Mouse (Mus musculus) midbrain, embryonic 14.5 days (tissue): Measurements from ENCODE around the gene Pak6. TPM values are rescaled to one million over a fixed set of nuclear protein-coding genes. Genes with fewer than 3 reads are reported as not detected.
A peak's percentile ranks its signal among the peaks of the same experiment; 100 is the strongest.

ENCODE experiments used
- ATAC-seq: fragments of 200-750 bp; cut with Nextera tagmentation; 2 replicates; pipeline ENCODE4 v1.8.0; 2017; ENCODE audit warnings: moderate number of reproducible peaks, moderate library complexity; ENCODE audit not compliant: low FRiP score, low TSS enrichment
- DNase-seq: peaks from one replicate; pipeline ENCODE4 v3.0.0-alpha.2; 2015
- H3K27ac ChIP-seq: fragments of 300-500 bp; sonication (generic); replicated peaks from 2 replicates; pipeline ENCODE4 v1.5.1; 2014; ENCODE audit warnings: mild to moderate bottlenecking, low read depth, low read length, moderate library complexity
- H3K27me3 ChIP-seq: fragments of 300-500 bp; sonication (generic); 2 replicates; pipeline ENCODE4 v1.6.1; 2014; ENCODE audit warnings: low read length, control low read depth, mixed read lengths; ENCODE audit not compliant: control insufficient read depth, insufficient read depth
- H3K36me3 ChIP-seq: fragments of 300-500 bp; sonication (generic); 2 replicates; pipeline ENCODE4 v1.6.1; 2014; ENCODE audit warnings: low read length, control low read depth; ENCODE audit not compliant: control insufficient read depth, insufficient read depth
- H3K4me1 ChIP-seq: fragments of 300-500 bp; sonication (generic); 2 replicates; pipeline ENCODE4 v1.6.1; 2014; ENCODE audit warnings: mild to moderate bottlenecking, antibody characterized with exemption, low read length, control low read depth; ENCODE audit not compliant: control insufficient read depth, insufficient read depth
- H3K4me2 ChIP-seq: fragments of 300-500 bp; sonication (generic); 2 replicates; pipeline ENCODE4 v1.6.1; 2014; ENCODE audit warnings: mild to moderate bottlenecking, low read length, moderate library complexity
- H3K4me3 ChIP-seq: fragments of 300-500 bp; sonication (generic); replicated peaks from 2 replicates; pipeline ENCODE4 v1.5.1; 2014; ENCODE audit warnings: low read depth, low read length
- H3K9ac ChIP-seq: fragments of 300-500 bp; sonication (generic); replicated peaks from 2 replicates; pipeline ENCODE4 v1.6.1; 2014; ENCODE audit warnings: mild to moderate bottlenecking, low read length, moderate library complexity
- H3K9me3 ChIP-seq: fragments of 300-500 bp; sonication (generic); 2 replicates; pipeline ENCODE4 v1.6.1; 2016; ENCODE audit warnings: low read length, control low read depth, mixed read lengths; ENCODE audit not compliant: control insufficient read depth
- WGBS: fragments of 180-500 bp; shearing (Covaris S2); extraction: QIAGEN DNeasy Blood & Tissue Kit; methylation state at CpG from one replicate; pipeline ENCODE4 v1.1.7; 2014; 5-methylcytosine and 5-hydroxymethylcytosine counted together
- polyA plus RNA-seq: library from polyadenylated mRNA; unstranded; fragments of >200 nt; fragmentation: Nextera tagmentation; extraction: Ambion mirVana; gene quantifications from 2 replicates; pipeline ENCODE4 v1.2.1, GENCODE M21; 2014

Gene Pak6
- polyA plus RNA-seq, 1 experiment from 2014 or later: 32.4 TPM

GRCm38 (mm10) chr2:118697311-118697877 lies 34.3 kb downstream of the Pak6 start:
- H3K36me3 ChIP-seq: no peaks in the 10 kb centered on the region
- H3K27ac ChIP-seq: no peak overlapping the region
- ATAC-seq (no peak), DNase-seq (no peak)
- no peaks in the 10 kb centered on the region for H3K9me3 ChIP-seq
- 0 out of 2 replicates have a peak, but pooled peaks cover 9% of the 10 kb centered on the region for H3K4me1 ChIP-seq
- H3K4me2 ChIP-seq: no peak overlapping the region
- no peak overlapping the region for H3K4me3 ChIP-seq
- peaks cover 46% of the 10 kb centered on the region for H3K27me3 ChIP-seq
- WGBS: 41% methylated on average over 5 of the region's 5 CpGs
- no peak overlapping the region for H3K9ac ChIP-seq

- ATAC-seq (no peak), DNase-seq (no peak)
- H3K4me1 ChIP-seq: peaks cover 15% of the 10 kb centered on the region; the same call in 1 of the 2 replicates
- H3K27ac ChIP-seq: no peak overlapping the region
- no peaks in the 10 kb centered on the region for H3K36me3 ChIP-seq
- WGBS: 53% methylated on average over 7 of the region's 7 CpGs
- no peak overlapping the region for H3K4me2 ChIP-seq
- peaks cover 51% of the 10 kb centered on the region for H3K27me3 ChIP-seq
- no peak overlapping the region for H3K9ac ChIP-seq
- no peak overlapping the region for H3K4me3 ChIP-seq
- H3K9me3 ChIP-seq: no peaks in the 10 kb centered on the region
These were observed 34.9 kb downstream of the Pak6 start for GRCm38 (mm10) chr2:118697955-118698354.

GRCm38 (mm10) chr2:118700179-118701062 lies 37.3 kb downstream of the Pak6 start:
- Histone ChIP-seq H3K4me2 (peak overlapping the region; percentile 43), H3K9ac (no peak overlapping the region), H3K9me3 (no peaks in the 10 kb centered on the region), H3K4me1 (peaks cover 30% of the 10 kb centered on the region), H3K4me3 (peak overlapping the region; percentile 20), H3K27ac (no peak overlapping the region), H3K27me3 (peaks cover 76% of the 10 kb centered on the region), H3K36me3 (no peaks in the 10 kb centered on the region)
- DNase-seq (peak; percentile 88), ATAC-seq (no peak)
- under 1% methylated on average over 32 of the region's 32 CpGs for WGBS

- peak overlapping the region; percentile 43; the same call in 1 of the 2 replicates for H3K4me2 ChIP-seq
- no peak overlapping the region for H3K9ac ChIP-seq
- H3K4me1 ChIP-seq: peaks cover 30% of the 10 kb centered on the region
- DNase-seq (no peak), ATAC-seq (no peak)
- H3K36me3 ChIP-seq: no peaks in the 10 kb centered on the region
- no peak overlapping the region for H3K4me3 ChIP-seq
- H3K27me3 ChIP-seq: peaks cover 79% of the 10 kb centered on the region
- H3K9me3 ChIP-seq: no peaks in the 10 kb centered on the region
- no peak overlapping the region for H3K27ac ChIP-seq
- WGBS: 3% methylated on average over 5 of the region's 5 CpGs
These were observed 38.1 kb downstream of the Pak6 start for GRCm38 (mm10) chr2:118701161-118701560.

GRCm38 (mm10) chr2:118701971-118702882 lies 39.1 kb downstream of the Pak6 start:
- H3K4me1 ChIP-seq: peaks cover 30% of the 10 kb centered on the region
- no peak for DNase-seq
- H3K27ac ChIP-seq: no peak overlapping the region
- H3K4me3 ChIP-seq: peak overlapping the region; percentile 36
- no peaks in the 10 kb centered on the region for H3K36me3 ChIP-seq
- peaks cover 79% of the 10 kb centered on the region for H3K27me3 ChIP-seq
- WGBS: 3% methylated on average over 51 of the region's 51 CpGs
- H3K9ac ChIP-seq: no peak overlapping the region
- H3K4me2 ChIP-seq: peak overlapping the region; percentile 67
- ATAC-seq: no peak
- no peaks in the 10 kb centered on the region for H3K9me3 ChIP-seq

- H3K4me3 ChIP-seq: peak overlapping the region; percentile 36
- H3K27ac ChIP-seq: no peak overlapping the region
- DNase-seq: peak; percentile 58
- no peaks in the 10 kb centered on the region for H3K9me3 ChIP-seq
- under 1% methylated on average over 92 of the region's 93 CpGs for WGBS
- H3K4me1 ChIP-seq: peaks cover 30% of the 10 kb centered on the region
- peaks cover 87% of the 10 kb centered on the region for H3K27me3 ChIP-seq
- H3K9ac ChIP-seq: peak overlapping the region; percentile 36; the same call in 1 of the 2 replicates
- peak overlapping the region; percentile 67 for H3K4me2 ChIP-seq
- no peak for ATAC-seq
- no peaks in the 10 kb centered on the region for H3K36me3 ChIP-seq
These were observed 40.0 kb downstream of the Pak6 start for GRCm38 (mm10) chr2:118702883-118703761.

GRCm38 (mm10) chr2:118703913-118704730 lies 41.0 kb downstream of the Pak6 start, which contains the start of gene Ankrd63:
TSS of gene Ankrd63 (minus strand) at chr2:118703963.
- Histone ChIP-seq H3K27me3 (peaks cover 94% of the 10 kb centered on the region), H3K4me1 (peaks cover 30% of the 10 kb centered on the region), H3K27ac (no peak within 1 kb of the TSS), H3K4me2 (peak within 1 kb of the TSS; percentile 67), H3K4me3 (peak within 1 kb of the TSS; percentile 36), H3K9ac (peak within 1 kb of the TSS; percentile 36; the same call in 1 of the 2 replicates), H3K36me3 (no peaks in the 10 kb centered on the region), H3K9me3 (no peaks in the 10 kb centered on the region)
- under 1% methylated on average over 50 of the region's 50 CpGs for WGBS
- ATAC-seq: no peak
- DNase-seq: peak; percentile 61
